Mouse (Mus musculus): ENCODE data around the gene Rtn4r. TPM values are rescaled to one million over a fixed set of nuclear protein-coding genes. Genes with fewer than 3 reads are reported as not detected.
A peak's percentile ranks its signal among the peaks of the same experiment; 100 is the strongest.

The Rtn4r gene
- total RNA-seq, 2 experiments from 2014 or later, result 106 to 111 TPM

GRCm38 (mm10) chr16:18103808-18104207 lies 23.6 kb upstream of the Rtn4r start:
- Histone ChIP-seq H3K4me3 (no peak overlapping the region), H3K27ac (no peak overlapping the region)
- no peak for DNase-seq (ENCODE audit: low spot score in 2 of 2)
- TF ChIP-seq CTCF (conservative IDR thresholded peaks at IDR 0.05), result no peak

DNA sequence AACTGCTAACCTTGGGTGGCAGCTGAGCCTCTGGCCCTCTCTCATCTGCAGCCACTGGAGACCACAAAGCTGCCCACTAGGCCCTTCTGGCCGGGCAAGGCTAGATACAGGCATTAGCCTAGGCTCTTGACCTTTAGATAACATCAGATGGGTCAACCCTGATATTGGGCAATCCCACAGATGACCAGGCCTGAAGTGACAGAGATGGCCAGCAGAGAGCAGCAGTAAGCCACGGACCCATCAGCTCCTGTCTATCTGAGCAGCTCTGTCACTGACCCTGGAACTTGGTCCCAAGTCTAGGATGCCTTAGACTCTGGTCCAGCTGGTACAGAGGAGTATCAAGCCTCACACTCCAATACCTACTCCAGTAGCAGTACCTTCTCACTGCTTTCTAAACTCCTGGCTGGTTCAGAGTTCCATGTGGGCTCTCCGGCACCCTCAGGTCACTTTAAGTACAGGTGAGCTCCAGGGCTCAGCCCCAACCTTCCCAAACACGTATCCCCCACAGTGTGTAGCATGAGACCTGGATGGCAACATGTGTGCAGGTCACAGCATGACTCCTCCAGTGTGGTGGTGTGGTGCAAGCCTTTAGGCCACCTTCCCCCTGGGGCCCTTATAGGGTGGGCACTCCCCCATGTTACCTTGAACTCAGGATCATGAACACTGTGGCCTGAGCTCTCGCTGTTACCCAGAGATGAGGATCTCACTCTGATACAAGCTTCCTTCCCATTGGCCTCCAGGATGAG lies 19.0 kb upstream of the Rtn4r start:
- peak; percentile 95 for TF ChIP-seq CTCF (conservative IDR thresholded peaks at IDR 0.05)
- no peak overlapping the region for H3K27ac ChIP-seq
- DNase-seq (ENCODE audit: low spot score in 2 of 2), result peak; percentile 66 to 77
- H3K4me3 ChIP-seq, result no peak overlapping the region

DNA sequence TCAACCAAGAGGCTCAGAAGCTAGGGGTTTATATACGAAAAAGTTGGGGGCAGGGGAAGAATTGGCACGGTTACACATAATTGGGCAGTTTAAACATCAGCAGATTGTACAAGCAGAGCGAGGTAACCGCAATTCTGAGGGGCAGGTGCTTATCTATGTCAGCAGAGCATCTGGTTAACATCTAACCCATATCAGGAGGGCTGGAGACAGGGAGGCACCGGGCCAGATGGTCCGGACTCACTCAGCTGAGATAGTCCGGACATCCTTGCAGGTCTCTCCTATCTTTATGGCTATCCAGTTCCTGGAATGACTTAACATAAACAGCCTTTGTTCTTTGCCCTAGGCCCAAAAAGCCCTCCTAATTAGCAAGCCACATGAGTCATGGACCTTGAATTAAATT lies 16.4 kb upstream of the Rtn4r start:
- no peak overlapping the region for H3K27ac ChIP-seq
- no peak overlapping the region for H3K4me3 ChIP-seq
- no peak for DNase-seq (ENCODE audit: low spot score in 2 of 2)
- TF ChIP-seq CTCF (conservative IDR thresholded peaks at IDR 0.05), result no peak

GRCm38 (mm10) chr16:18116467-18116866 lies 11.0 kb upstream of the Rtn4r start:
- TF ChIP-seq CTCF (conservative IDR thresholded peaks at IDR 0.05), result no peak
- DNase-seq (ENCODE audit: low spot score in 2 of 2), result no peak
- H3K4me3 ChIP-seq, result no peak overlapping the region
- peak overlapping the region; percentile 87 for H3K27ac ChIP-seq

GRCm38 (mm10) chr16:18118285-18118684 lies 9.2 kb upstream of the Rtn4r start:
- no peak for DNase-seq (ENCODE audit: low spot score in 2 of 2)
- TF ChIP-seq CTCF (conservative IDR thresholded peaks at IDR 0.05), result no peak

GRCm38 (mm10) chr16:18119031-18119730 lies 8.3 kb upstream of the Rtn4r start:
- Histone ChIP-seq H3K4me3 (no peak overlapping the region), H3K27ac (no peak overlapping the region; the same call in 1 of the 2 replicates)
- TF ChIP-seq CTCF (conservative IDR thresholded peaks at IDR 0.05), result peak; percentile 90
- peak; percentile 66 to 70 for DNase-seq (ENCODE audit: low spot score in 2 of 2)

More at GRCm38 (mm10) chr16:18118285-18118684, 9.2 kb upstream of the Rtn4r start:
- H3K27ac ChIP-seq, result no peak overlapping the region
- no peak overlapping the region for H3K4me3 ChIP-seq

GRCm38 (mm10) chr16:18122740-18123139 lies 4.7 kb upstream of the Rtn4r start:
- TF ChIP-seq CTCF (conservative IDR thresholded peaks at IDR 0.05), result no peak
- H3K27ac ChIP-seq, result no peak overlapping the region
- no peak overlapping the region for H3K4me3 ChIP-seq
- no peak for DNase-seq (ENCODE audit: low spot score in 2 of 2)

DNA sequence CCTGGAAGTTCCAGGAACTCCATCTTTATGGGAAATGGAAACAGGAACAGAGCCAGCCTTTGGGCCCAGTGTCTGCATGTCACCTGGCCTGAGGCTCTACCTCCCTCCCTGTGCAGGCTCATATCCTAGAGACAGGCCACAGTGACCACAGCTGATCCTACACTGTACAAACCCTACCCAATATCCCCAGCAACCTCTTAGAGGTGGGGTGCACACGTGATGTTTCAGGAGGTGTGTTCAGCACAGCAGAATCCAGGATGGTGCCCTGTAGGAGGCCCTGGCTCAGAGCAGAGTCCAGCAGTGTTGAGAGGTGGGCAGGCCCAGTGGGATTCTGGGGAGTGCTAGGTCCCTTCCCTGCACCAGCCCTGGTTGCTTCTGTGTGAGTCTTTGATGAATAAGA lies 4.0 kb upstream of the Rtn4r start:
- no peak for TF ChIP-seq CTCF (conservative IDR thresholded peaks at IDR 0.05)
- DNase-seq (ENCODE audit: low spot score in 2 of 2), result no peak
- Histone ChIP-seq H3K4me3 (no peak overlapping the region), H3K27ac (no peak overlapping the region)

DNA sequence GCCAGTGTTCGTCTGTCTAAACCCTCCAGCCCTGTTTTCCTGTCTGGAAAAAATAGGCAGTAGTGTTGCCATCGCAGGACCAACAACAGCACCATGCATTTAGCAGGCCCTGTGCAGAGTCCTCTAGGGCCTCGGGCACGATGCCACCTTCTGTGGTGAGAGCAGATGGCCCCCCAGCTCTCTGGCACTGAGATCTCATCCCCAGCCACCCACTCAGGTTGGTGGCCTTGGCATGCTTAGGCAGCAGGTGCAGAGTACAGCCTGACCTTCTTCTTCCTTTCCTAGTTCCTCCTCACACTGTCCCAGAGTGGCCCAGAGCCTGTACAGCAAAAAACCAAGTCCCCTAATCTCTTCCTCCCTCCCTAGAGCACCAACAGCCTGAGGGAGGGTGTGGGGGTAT lies 3.4 kb upstream of the Rtn4r start:
- DNase-seq (ENCODE audit: low spot score in 2 of 2), result no peak
- Histone ChIP-seq H3K4me3 (no peak overlapping the region), H3K27ac (no peak overlapping the region)
- no peak for TF ChIP-seq CTCF (conservative IDR thresholded peaks at IDR 0.05)

- TF ChIP-seq CTCF (conservative IDR thresholded peaks at IDR 0.05), result no peak
- no peak overlapping the region for H3K27ac ChIP-seq
- no peak for DNase-seq (ENCODE audit: low spot score in 2 of 2)
- H3K4me3 ChIP-seq, result no peak overlapping the region
These were observed 2.8 kb upstream of the Rtn4r start for GRCm38 (mm10) chr16:18124626-18125025.

- TF ChIP-seq CTCF (conservative IDR thresholded peaks at IDR 0.05), result no peak
- Histone ChIP-seq H3K27ac (no peak overlapping the region), H3K4me3 (no peak overlapping the region)
- no peak for DNase-seq (ENCODE audit: low spot score in 2 of 2)
These were observed 2.3 kb upstream of the Rtn4r start for GRCm38 (mm10) chr16:18125131-18125530.

DNA sequence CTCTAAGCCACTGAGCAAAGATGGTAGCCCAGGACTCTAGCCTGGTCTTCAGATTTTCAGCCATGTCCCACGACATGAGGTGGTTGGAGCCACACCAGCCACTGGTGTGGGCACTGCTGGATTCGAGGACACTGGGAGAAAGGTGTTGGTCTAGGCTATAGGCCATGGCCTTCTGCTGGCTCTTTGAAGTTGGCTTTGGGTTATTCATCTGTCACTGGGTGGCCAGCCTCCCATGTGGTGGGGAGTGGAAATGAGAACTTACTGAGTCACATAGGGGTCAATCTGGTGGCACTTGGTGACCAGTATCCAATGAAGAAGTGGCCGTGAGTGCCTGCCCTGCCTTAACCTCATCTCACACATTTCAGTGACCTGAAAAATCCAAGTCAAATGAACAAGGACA lies 1.2 kb upstream of the Rtn4r start:
- no peak overlapping the region for H3K27ac ChIP-seq
- H3K4me3 ChIP-seq, result no peak overlapping the region
- TF ChIP-seq CTCF (conservative IDR thresholded peaks at IDR 0.05), result no peak
- DNase-seq (ENCODE audit: low spot score in 2 of 2), result no peak

- TF ChIP-seq CTCF (conservative IDR thresholded peaks at IDR 0.05), result no peak
- no peak for DNase-seq (ENCODE audit: low spot score in 2 of 2)
- Histone ChIP-seq H3K4me3 (peak overlapping the region; percentile 76), H3K27ac (peak overlapping the region; percentile 95)
These were observed 575 bp downstream of the Rtn4r start for GRCm38 (mm10) chr16:18127871-18128563.

Data from layer of hippocampus, adult 2 months (tissue).